Mouse (Mus musculus): Measurements from ENCODE around the gene Coa7. TPM values are rescaled to one million over a fixed set of nuclear protein-coding genes. Genes with fewer than 3 reads are reported as not detected.

Gene Coa7
- polyA plus RNA-seq, 1 experiment from 2014 or later, result 50.1 TPM

- WGBS, result 93% methylated on average over 6 of the region's 6 CpGs
- Histone ChIP-seq H3K27ac (ENCODE audit: low read depth) (no peak overlapping the region), H3K4me3 (ENCODE audit: low read depth, low read length) (no peak overlapping the region), H3K9ac (no peak overlapping the region), H3K9me3 (ENCODE audit: low read depth, low read length) (no peaks in the 10 kb centered on the region), H3K27me3 (ENCODE audit: insufficient read depth, low read length) (no peaks in the 10 kb centered on the region), H3K4me1 (ENCODE audit: insufficient read depth) (0 out of 2 replicates have a peak, but pooled peaks cover 4% of the 10 kb centered on the region), H3K36me3 (ENCODE audit: insufficient read depth) (peaks cover 32% of the 10 kb centered on the region), H3K4me2 (no peak overlapping the region)
- DNase-seq (no peak), ATAC-seq (ENCODE audit: insufficient read depth) (no peak)
- TF ChIP-seq CTCF (IDR thresholded peaks at IDR 0.05; ENCODE audit: low read depth), result no peak
Observed at GRCm38 (mm10) chr4:108329840-108330239, 1.9 kb downstream of the Coa7 start.

GRCm38 (mm10) chr4:108332041-108332440 is 4.1 kb downstream of the Coa7 start:
- no peak for TF ChIP-seq CTCF (IDR thresholded peaks at IDR 0.05; ENCODE audit: low read depth)
- no peak for DNase-seq

GRCm38 (mm10) chr4:108335413-108335812 is 7.5 kb downstream of the Coa7 start:
- no peak overlapping the region for H3K4me2 ChIP-seq
- no peak overlapping the region for H3K27ac ChIP-seq (ENCODE audit: low read depth)
- peaks cover 75% of the 10 kb centered on the region for H3K36me3 ChIP-seq (ENCODE audit: insufficient read depth)
- ATAC-seq (ENCODE audit: insufficient read depth), result no peak
- no peaks in the 10 kb centered on the region for H3K27me3 ChIP-seq (ENCODE audit: insufficient read depth, low read length)
- WGBS, result 87% methylated on average over 6 of the region's 6 CpGs
- no peak for TF ChIP-seq CTCF (IDR thresholded peaks at IDR 0.05; ENCODE audit: low read depth)
- no peaks in the 10 kb centered on the region for H3K4me1 ChIP-seq (ENCODE audit: insufficient read depth)
- no peak overlapping the region for H3K9ac ChIP-seq
- no peaks in the 10 kb centered on the region for H3K9me3 ChIP-seq (ENCODE audit: low read depth, low read length)
- no peak overlapping the region for H3K4me3 ChIP-seq (ENCODE audit: low read depth, low read length)
- DNase-seq, result no peak

More at GRCm38 (mm10) chr4:108332041-108332440, 4.1 kb downstream of the Coa7 start:
- H3K4me2 ChIP-seq, result no peak overlapping the region
- no peak overlapping the region for H3K9ac ChIP-seq
- no peak overlapping the region for H3K4me3 ChIP-seq (ENCODE audit: low read depth, low read length)
- H3K27ac ChIP-seq (ENCODE audit: low read depth), result no peak overlapping the region
- WGBS, result 76% methylated on average over 9 of the region's 9 CpGs
- H3K4me1 ChIP-seq (ENCODE audit: insufficient read depth), result 0 out of 2 replicates have a peak, but pooled peaks cover 4% of the 10 kb centered on the region
- H3K27me3 ChIP-seq (ENCODE audit: insufficient read depth, low read length), result no peaks in the 10 kb centered on the region
- peaks cover 53% of the 10 kb centered on the region for H3K36me3 ChIP-seq (ENCODE audit: insufficient read depth)
- no peak for ATAC-seq (ENCODE audit: insufficient read depth)
- no peaks in the 10 kb centered on the region for H3K9me3 ChIP-seq (ENCODE audit: low read depth, low read length)

- no peak overlapping the region for H3K4me2 ChIP-seq
Observed at GRCm38 (mm10) chr4:108336765-108337164, 8.8 kb downstream of the Coa7 start.

GRCm38 (mm10) chr4:108337817-108338216 is 9.9 kb downstream of the Coa7 start:
- Histone ChIP-seq H3K27me3 (ENCODE audit: insufficient read depth, low read length) (no peaks in the 10 kb centered on the region), H3K9me3 (ENCODE audit: low read depth, low read length) (no peaks in the 10 kb centered on the region), H3K36me3 (ENCODE audit: insufficient read depth) (peaks cover 66% of the 10 kb centered on the region), H3K4me1 (ENCODE audit: insufficient read depth) (no peaks in the 10 kb centered on the region), H3K9ac (no peak overlapping the region), H3K4me3 (ENCODE audit: low read depth, low read length) (no peak overlapping the region), H3K27ac (ENCODE audit: low read depth) (no peak overlapping the region; the same call in 1 of the 2 replicates), H3K4me2 (no peak overlapping the region)
- no peak for TF ChIP-seq CTCF (IDR thresholded peaks at IDR 0.05; ENCODE audit: low read depth)
- WGBS, result 30% methylated on average over 3 of the region's 3 CpGs
- no peak for ATAC-seq (ENCODE audit: insufficient read depth)
- no peak for DNase-seq

More at GRCm38 (mm10) chr4:108336765-108337164, 8.8 kb downstream of the Coa7 start:
- ATAC-seq (ENCODE audit: insufficient read depth) (no peak), DNase-seq (no peak)
- Histone ChIP-seq H3K9ac (no peak overlapping the region), H3K27ac (ENCODE audit: low read depth) (no peak overlapping the region), H3K4me3 (ENCODE audit: low read depth, low read length) (no peak overlapping the region), H3K4me1 (ENCODE audit: insufficient read depth) (no peaks in the 10 kb centered on the region), H3K36me3 (ENCODE audit: insufficient read depth) (peaks cover 75% of the 10 kb centered on the region), H3K27me3 (ENCODE audit: insufficient read depth, low read length) (no peaks in the 10 kb centered on the region), H3K9me3 (ENCODE audit: low read depth, low read length) (no peaks in the 10 kb centered on the region)
- TF ChIP-seq CTCF (IDR thresholded peaks at IDR 0.05; ENCODE audit: low read depth), result no peak
- 67% methylated on average over 2 of the region's 2 CpGs for WGBS

- DNase-seq (no peak), ATAC-seq (ENCODE audit: insufficient read depth) (no peak)
- Histone ChIP-seq H3K4me2 (no peak overlapping the region), H3K36me3 (ENCODE audit: insufficient read depth) (peaks cover 62% of the 10 kb centered on the region), H3K27me3 (ENCODE audit: insufficient read depth, low read length) (no peaks in the 10 kb centered on the region), H3K4me1 (ENCODE audit: insufficient read depth) (no peaks in the 10 kb centered on the region), H3K4me3 (ENCODE audit: low read depth, low read length) (no peak overlapping the region), H3K27ac (ENCODE audit: low read depth) (peak overlapping the region; percentile 12; the same call in 1 of the 2 replicates), H3K9me3 (ENCODE audit: low read depth, low read length) (no peaks in the 10 kb centered on the region), H3K9ac (no peak overlapping the region)
- TF ChIP-seq CTCF (IDR thresholded peaks at IDR 0.05; ENCODE audit: low read depth), result no peak
- WGBS, result 50% methylated on average over 9 of the region's 9 CpGs
Observed at GRCm38 (mm10) chr4:108338321-108338733, 10.4 kb downstream of the Coa7 start.

GRCm38 (mm10) chr4:108338811-108339210 is 10.9 kb downstream of the Coa7 start:
- no peak for TF ChIP-seq CTCF (IDR thresholded peaks at IDR 0.05; ENCODE audit: low read depth)
- H3K4me3 ChIP-seq (ENCODE audit: low read depth, low read length), result no peak overlapping the region
- H3K27ac ChIP-seq (ENCODE audit: low read depth), result peak overlapping the region; percentile 12; the same call in 1 of the 2 replicates
- no peaks in the 10 kb centered on the region for H3K9me3 ChIP-seq (ENCODE audit: low read depth, low read length)
- peaks cover 59% of the 10 kb centered on the region for H3K36me3 ChIP-seq (ENCODE audit: insufficient read depth)
- WGBS, result 53% methylated on average over 10 of the region's 10 CpGs
- DNase-seq (peak; percentile 23), ATAC-seq (ENCODE audit: insufficient read depth) (no peak)
- no peak overlapping the region for H3K4me2 ChIP-seq
- no peaks in the 10 kb centered on the region for H3K4me1 ChIP-seq (ENCODE audit: insufficient read depth)
- H3K27me3 ChIP-seq (ENCODE audit: insufficient read depth, low read length), result no peaks in the 10 kb centered on the region
- H3K9ac ChIP-seq, result no peak overlapping the region

All from lung, embryonic 14.5 days (tissue).